Mouse (Mus musculus) macrophage (primary cell): Measurements from ENCODE around the gene Lipe. TPM values are rescaled to one million over a fixed set of nuclear protein-coding genes. Genes with fewer than 3 reads are reported as not detected.

Experiments
- H3K27ac ChIP-seq: fragments of 350-480 bp; formaldehyde crosslinking; 2 replicates; pipeline ENCODE4 v1.9.0; 2021
- H3K36me3 ChIP-seq: fragments of 350-480 bp; formaldehyde crosslinking; 2 replicates; pipeline ENCODE4 v1.9.0; 2021; ENCODE audit errors: inconsistent target
- H3K4me3 ChIP-seq: fragments of 350-480 bp; formaldehyde crosslinking; 2 replicates; pipeline ENCODE4 v1.9.0; 2021; ENCODE audit errors: inconsistent target
- H3K79me2 ChIP-seq: fragments of 350-480 bp; formaldehyde crosslinking; 2 replicates; pipeline ENCODE4 v1.9.0; 2021; ENCODE audit errors: inconsistent target
- WGBS: methylation state at CpG from one replicate; pipeline ENCODE4 v1.1.7; 2026; ENCODE audit warnings: inconsistent platforms; ENCODE audit not compliant: missing documents; 5-methylcytosine and 5-hydroxymethylcytosine counted together
- polyA plus RNA-seq: library from polyadenylated mRNA; stranded (reverse); fragments of 250-400 nt; gene quantifications from 3 replicates; pipeline ENCODE4 v1.2.4, GENCODE M21; 2018; ENCODE audit warnings: inconsistent platforms

Gene Lipe
- polyA plus RNA-seq, 1 experiment from 2014 or later: 9.2 TPM

DNA sequence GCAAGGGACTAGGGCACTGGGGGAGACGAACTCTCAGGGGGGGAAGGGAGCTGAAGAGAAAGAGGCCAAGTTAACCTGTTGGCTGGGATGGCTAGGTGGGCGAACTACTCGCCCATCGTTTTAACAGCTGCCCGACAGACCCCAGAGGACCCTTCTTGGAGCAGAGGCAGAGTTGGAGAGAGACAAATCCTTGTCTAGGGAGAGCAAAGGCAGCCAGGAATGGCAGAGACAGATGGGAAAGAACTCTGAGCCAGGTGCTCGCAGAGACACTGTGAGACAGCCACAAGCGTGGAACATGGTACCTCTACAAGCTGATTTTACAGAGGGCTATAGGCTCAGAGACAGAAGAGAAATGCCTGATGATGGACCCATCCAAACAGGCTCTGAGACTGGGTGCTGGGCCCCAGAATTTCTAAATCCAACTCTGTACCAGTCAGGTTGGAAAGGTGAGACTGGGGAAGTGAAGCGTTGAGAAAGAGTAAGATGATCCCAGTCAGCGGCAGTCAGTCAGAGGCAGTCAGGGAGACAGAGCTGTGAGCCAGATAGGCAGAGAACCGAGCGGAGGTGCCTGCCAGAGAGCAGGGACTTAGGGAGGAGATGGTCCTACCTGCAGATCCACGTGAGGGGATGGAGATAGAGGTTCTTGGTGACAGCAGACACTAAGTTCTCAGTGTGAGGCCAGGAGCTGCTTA, 29.3 kb downstream of the Lipe start, which contains the start of gene Cnfn:
Gene Cnfn, minus strand, starts transcription at position 667 of the 692 bp plus-strand sequence.
- WGBS: 79% methylated on average over 12 of the region's 12 CpGs
- Histone ChIP-seq H3K4me3 (no peak within 1 kb of the TSS), H3K36me3 (no peaks in the 10 kb centered on the region), H3K79me2 (no peaks in the 10 kb centered on the region), H3K27ac (no peak within 1 kb of the TSS)

DNA sequence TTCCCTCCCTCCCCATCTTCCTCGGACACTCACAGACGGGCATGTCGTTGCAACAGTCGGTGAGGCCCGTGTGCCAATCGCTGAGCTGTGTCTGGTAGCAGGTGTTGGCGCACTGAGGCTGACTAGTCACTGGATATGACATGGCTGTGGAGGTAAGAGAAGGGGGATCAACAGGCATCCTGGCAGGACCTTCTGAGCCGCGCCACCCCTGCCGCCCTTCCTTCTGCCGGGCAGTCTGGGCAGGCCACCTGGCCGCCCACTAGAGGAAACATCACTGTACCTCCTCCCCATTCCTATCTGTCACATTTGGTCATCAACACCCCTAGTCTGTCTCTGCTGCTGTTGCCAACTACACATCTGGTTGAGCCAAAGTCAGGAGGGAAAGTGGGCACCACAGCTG, 30.2 kb downstream of the Lipe start:
- Histone ChIP-seq H3K79me2 (no peaks in the 10 kb centered on the region), H3K27ac (no peak overlapping the region), H3K4me3 (no peak overlapping the region), H3K36me3 (no peaks in the 10 kb centered on the region)
- 24% methylated on average over 12 of the region's 12 CpGs for WGBS

DNA sequence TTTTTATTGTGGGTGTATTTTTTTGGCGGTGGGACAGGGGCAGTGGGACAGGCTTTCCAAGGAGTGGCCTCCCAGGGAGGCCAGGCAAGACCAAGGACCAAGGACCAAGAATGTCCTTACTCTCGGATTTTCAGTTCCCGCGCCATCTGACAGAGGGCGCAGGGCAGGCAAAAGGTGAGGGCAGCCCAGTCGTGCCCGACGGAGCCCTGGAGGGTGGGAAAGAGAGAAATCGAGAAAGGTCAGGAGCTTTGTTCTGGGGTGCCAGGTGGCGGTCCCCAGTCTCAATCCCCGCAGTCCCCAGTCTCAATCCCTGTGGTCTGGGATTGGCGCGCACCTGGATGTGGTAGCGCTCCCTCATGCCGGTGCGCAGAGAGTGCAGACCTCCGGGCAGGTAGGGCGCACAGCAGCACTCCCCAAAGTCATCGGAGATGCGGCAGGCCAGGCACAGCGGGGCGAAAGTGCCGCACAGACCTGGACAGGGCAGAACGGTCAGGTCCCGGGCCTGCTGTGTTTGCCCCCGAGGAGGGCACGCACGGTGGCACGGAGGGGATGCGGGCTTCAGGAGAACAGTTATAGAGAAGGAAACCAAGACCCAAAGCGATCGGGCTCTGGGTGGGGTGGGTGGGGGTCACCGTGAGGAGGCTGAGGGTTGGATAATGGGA, 30.7 kb downstream of the Lipe start:
- WGBS: 5% methylated on average over 27 of the region's 33 CpGs
- H3K36me3 ChIP-seq: no peaks in the 10 kb centered on the region
- no peak overlapping the region for H3K27ac ChIP-seq
- H3K79me2 ChIP-seq: no peaks in the 10 kb centered on the region
- no peak overlapping the region for H3K4me3 ChIP-seq

DNA sequence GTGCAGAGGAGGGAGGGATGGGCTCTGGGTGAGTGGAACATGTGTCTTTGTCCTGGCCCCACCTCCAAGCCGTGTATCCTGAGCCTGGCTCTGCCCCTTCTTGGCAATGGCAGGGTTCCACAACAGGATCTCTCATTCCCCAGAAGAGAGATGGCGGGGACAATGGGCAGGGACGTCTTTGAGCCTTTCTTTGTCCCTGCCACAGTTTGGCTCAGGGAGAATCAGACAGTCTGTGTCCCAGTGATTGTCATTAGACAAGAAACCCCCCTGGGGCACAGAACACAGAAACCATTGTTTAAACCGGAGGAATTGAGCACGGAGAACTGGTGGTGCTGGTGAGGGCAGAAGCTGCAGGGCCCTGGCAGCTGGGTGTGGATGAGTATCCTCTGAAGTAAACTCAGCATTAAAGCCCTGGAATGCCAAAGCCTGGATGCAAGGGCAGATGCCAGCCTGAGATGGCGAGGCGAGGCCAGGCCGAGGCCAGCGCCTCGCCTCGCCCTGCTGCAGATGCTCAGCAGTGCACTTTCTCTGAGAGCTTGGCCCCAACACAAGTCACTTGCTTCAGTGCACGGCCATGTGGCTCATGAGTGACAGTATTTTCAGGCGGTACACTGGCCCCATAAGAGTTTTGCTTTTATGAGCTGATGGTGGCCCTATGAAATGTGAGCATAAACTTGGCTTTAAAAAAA, 32.4 kb downstream of the Lipe start:
- WGBS: 67% methylated on average over 13 of the region's 13 CpGs
- no peaks in the 10 kb centered on the region for H3K36me3 ChIP-seq
- H3K4me3 ChIP-seq: no peak overlapping the region
- H3K27ac ChIP-seq: no peak overlapping the region
- no peaks in the 10 kb centered on the region for H3K79me2 ChIP-seq

DNA sequence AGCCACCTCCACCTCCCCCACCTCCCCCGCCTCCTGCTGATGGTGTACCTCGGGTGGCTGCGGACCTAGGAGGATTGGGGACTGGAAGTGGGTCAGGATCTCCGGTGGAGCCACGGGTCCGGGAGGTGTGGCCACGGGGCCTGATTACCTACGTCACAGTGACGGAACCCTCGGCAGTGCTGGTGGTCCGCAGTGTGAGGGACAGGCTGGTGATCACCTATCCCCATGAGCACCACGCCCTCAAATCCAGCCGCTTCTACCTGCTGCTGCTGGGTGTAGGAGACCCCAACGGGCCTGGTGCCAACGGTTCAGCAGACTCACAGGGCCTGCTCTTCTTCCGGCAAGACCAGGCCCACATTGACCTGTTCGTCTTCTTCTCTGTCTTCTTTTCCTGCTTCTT, 34.9 kb downstream of the Lipe start:
- Histone ChIP-seq H3K27ac (no peak overlapping the region), H3K4me3 (no peak overlapping the region), H3K36me3 (no peaks in the 10 kb centered on the region), H3K79me2 (no peaks in the 10 kb centered on the region)
- 93% methylated on average over 14 of the region's 17 CpGs for WGBS

DNA sequence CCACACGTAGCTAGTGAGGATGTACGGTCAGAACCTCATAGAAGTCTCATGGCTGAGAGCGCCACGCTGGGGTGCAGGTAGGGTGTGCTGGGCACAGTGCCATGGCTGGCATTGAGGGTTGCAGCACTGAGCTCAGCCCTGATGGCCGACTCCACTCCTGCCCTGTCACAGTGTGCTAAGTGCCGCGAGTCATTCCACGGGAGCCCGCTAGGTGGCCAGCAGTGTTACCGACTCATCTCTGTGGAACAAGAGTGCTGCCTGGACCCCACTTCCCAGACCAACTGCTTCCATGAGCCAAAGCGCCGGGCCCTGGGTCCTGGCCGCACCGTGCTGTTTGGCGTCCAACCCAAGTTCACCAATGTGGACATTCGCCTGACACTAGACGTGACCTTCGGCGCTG, 35.4 kb downstream of the Lipe start:
- Histone ChIP-seq H3K4me3 (no peak overlapping the region), H3K79me2 (no peaks in the 10 kb centered on the region), H3K27ac (no peak overlapping the region), H3K36me3 (no peaks in the 10 kb centered on the region)
- 94% methylated on average over 15 of the region's 19 CpGs for WGBS

DNA sequence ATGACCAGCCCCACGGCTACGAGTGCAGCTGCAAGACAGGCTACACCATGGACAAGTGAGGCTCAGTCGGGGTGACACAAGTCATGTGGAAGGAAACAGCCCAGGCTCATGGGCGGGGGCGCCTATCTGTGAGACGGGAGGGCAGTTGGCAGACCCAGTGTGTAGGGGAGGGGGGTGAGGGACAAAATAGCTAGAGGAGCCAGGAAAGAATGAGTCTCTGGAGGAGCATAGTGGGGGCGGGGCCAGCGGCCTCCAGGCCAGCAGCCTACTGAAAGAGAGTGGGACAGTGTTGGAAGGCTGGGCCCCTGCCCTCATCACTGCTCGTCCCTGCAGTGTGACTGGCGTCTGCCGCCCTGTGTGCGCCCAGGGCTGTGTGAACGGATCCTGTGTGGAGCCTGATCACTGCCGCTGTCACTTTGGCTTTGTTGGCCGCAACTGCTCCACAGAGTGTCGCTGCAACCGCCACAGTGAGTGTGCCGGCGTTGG, 39.7 kb downstream of the Lipe start:
- WGBS: 90% methylated on average over 17 of the region's 19 CpGs

DNA sequence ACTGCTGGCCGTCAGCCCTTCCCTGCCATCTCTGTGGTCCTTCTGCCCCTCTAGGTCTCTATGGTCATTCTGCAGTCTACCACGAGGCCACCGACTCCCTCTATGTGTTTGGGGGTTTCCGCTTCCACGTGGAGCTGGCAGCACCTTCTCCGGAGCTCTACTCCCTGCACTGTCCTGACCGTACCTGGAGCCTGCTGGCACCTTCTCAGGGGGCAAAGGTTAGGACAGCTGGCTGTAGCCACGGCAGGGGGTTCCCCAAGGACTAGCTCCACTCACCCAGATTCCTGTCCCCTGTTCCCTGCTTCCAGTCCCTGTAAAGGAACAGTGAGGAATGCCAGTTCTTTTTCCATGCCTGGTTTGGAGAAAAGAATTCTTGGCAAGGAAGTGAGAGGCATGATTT, 49.6 kb downstream of the Lipe start:
- Histone ChIP-seq H3K36me3 (peaks cover 22% of the 10 kb centered on the region; the same call in 1 of the 2 replicates), H3K4me3 (no peak overlapping the region), H3K27ac (no peak overlapping the region), H3K79me2 (no peaks in the 10 kb centered on the region)
- WGBS: 94% methylated on average over 8 of the region's 8 CpGs

More for the DNA sequence above, 39.7 kb downstream of the Lipe start:
- Histone ChIP-seq H3K27ac (no peak overlapping the region), H3K79me2 (no peaks in the 10 kb centered on the region), H3K4me3 (no peak overlapping the region), H3K36me3 (no peaks in the 10 kb centered on the region)

DNA sequence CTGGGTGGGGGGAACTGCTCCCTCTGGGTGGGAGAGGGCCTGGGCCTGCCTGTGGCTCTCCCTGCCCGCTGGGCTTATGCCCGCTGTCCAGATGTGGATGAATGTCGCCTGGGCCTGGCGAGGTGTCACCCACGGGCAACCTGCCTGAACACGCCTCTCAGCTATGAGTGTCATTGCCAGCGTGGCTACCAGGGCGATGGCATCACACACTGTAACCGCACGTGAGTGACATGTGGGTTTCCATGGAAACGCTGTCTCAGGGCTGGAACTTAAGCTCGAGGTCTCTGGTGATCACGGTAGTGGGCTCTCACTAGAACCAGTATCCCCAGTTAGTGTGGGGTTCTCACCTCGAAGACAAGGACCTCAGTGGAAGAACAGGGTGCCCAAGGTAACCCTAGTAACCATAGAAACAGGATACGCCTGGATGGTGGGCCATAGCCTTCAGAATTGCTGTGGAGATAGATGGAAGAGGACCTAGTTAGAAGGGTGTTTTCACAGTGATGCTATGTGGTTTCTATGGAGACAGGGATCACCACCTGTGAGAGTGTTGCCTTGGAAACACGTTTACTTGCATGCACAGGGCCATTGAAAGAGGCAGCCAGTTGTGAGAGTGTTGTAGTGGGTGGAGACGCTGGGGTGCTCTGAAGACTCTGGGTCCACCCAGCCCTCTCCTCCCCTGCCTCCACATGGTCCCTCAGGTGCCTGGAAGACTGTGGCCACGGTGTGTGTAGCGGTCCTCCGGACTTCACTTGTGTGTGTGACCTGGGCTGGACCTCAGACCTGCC, 57.3 kb downstream of the Lipe start:
- Histone ChIP-seq H3K27ac (no peak overlapping the region), H3K4me3 (no peak overlapping the region), H3K79me2 (no peaks in the 10 kb centered on the region), H3K36me3 (no peaks in the 10 kb centered on the region)
- WGBS: 91% methylated on average over 18 of the region's 20 CpGs

DNA sequence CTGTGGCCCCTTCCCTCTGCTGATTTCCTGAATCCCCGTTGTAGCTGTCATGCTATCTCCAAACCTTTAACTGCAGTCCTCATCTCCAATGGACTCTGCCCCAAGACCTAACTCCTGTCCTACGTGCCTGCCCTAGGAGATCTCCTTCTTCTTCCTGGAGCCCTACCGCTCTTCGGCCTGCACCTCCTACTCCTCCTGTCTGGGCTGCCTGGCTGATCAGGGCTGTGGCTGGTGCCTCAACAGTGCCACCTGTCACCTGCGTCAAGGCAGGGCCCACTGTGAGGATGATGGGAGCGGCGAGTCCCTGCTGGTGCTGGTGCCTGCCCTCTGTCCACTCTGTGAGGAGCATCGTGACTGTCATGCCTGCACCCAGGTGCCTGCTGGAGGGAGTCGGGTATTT, 59.2 kb downstream of the Lipe start:
- H3K79me2 ChIP-seq: no peaks in the 10 kb centered on the region
- WGBS: 96% methylated on average over 9 of the region's 9 CpGs
- H3K36me3 ChIP-seq: no peaks in the 10 kb centered on the region

DNA sequence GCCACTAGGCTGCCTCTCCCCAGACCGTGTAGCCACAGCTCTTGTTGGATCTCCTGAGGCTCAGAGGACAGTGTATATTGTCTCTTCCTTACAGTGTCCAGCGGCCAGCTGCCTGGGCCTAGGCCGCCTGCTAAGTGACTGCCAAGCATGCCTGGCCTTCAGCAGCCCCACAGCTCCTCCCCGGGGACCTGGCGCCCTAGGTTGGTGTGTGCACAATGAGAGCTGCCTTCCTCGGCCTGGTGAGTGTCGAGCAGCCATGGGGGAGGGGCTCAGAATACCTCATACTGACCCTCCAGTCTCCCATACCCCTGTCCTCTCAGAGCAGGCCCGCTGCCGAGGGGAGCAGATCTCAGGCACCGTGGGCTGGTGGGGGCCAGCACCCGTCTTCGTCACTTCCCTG, 64.0 kb downstream of the Lipe start:
- Histone ChIP-seq H3K27ac (no peak overlapping the region), H3K79me2 (no peaks in the 10 kb centered on the region), H3K36me3 (peaks cover 16% of the 10 kb centered on the region), H3K4me3 (no peak overlapping the region)
- WGBS: 100% methylated on average over 10 of the region's 12 CpGs

More for the DNA sequence above, 59.2 kb downstream of the Lipe start:
- H3K4me3 ChIP-seq: no peak overlapping the region
- no peak overlapping the region for H3K27ac ChIP-seq

DNA sequence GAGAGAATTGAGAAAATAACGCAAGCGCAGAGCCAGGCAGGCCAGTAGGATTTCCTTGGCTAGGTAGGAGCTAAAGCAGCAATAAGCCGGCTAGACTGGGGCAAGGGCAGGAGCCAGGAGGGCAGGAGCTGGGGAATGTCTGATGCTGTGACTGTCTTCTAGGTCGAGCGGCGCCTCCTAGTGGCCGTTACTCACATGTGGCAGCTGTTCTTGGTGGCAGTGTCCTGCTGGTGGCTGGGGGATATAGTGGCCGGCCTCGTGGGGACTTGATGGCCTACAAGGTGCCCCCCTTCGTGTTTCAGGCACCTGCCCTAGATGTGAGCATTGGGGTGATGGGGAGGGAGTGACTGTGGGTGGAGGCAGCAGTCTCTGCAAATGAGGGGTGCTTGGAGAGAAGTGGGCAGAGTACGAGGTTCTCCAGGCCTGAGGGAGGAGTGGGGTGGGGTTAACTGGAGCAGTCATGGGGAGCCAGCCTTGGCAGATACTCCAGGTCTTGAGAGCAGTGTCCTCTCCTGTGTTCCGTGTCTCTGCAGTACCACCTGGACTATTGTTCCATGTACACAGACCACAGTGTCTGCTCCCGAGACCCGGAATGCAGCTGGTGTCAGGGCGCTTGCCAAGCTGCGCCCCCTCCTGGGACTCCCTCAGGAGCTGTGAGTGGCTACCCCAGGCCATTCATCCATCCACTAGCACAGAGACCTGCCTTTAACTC, 64.8 kb downstream of the Lipe start:
- WGBS: 60% methylated on average over 16 of the region's 16 CpGs
- no peak overlapping the region for H3K27ac ChIP-seq
- H3K79me2 ChIP-seq: no peaks in the 10 kb centered on the region
- H3K4me3 ChIP-seq: no peak overlapping the region
- H3K36me3 ChIP-seq: peaks cover 16% of the 10 kb centered on the region
